Mouse (Mus musculus) thymus, adult 2 months (tissue): ENCODE results near the gene Terb1.

Experiments
- CTCF ChIP-seq: fragments of 200-500 bp; IDR thresholded peaks from 2 replicates; pipeline ENCODE4 v1.5.1; 2012; ENCODE audit warnings: mild to moderate bottlenecking, control low read depth, low read length, moderate library complexity, borderline replicate concordance; ENCODE audit not compliant: control insufficient read depth, poor library complexity, insufficient read depth; ENCODE audit errors: extremely low read depth
- POLR2A ChIP-seq: fragments of 200-500 bp; IDR thresholded peaks from 2 replicates; pipeline ENCODE4 v1.6.1; 2012; ENCODE audit warnings: mild to moderate bottlenecking, low read length, control low read depth, moderate library complexity; ENCODE audit not compliant: control insufficient read depth, poor library complexity, insufficient read depth; ENCODE audit errors: extremely low read depth

DNA sequence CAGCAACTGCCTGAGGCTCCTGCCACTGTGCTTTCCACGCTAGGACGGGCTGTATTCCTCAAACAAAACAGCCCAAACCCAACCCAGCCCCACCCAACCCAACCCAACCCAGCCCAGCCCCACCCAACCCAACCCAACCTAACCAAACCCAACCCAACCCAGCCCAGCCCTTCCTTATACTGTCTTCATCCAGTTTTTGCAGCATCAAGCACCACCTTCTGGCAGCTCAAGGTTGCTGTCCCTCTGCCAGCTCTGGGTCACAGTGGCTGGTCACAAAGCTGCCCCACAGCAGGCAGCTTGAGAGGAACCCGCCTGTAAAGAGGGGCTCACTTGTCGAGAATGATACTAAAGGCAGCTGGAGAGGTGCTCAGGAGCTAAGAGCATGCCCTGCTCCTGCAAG lies 75.4 kb downstream of the Terb1 start:
- TF ChIP-seq CTCF = no peak
- TF ChIP-seq POLR2A = no peak
